9 mouse cellular contexts compared by ENCODE assay signal in genomic region chr11:94979462-94980179, GRCm38 (mm10). TPM values are rescaled to one million over a fixed set of nuclear protein-coding genes. Genes with fewer than 3 reads are reported as not detected.
DNase-seq lines count a peak whose midpoint lies in the region; ATAC-seq and TF ChIP-seq lines count a peak whose summit lies in the region.
"Had no signal": no experiment of that assay in that cellular context is flagged by ENCODE, and none has a peak within 500 bp of the region (broad histone marks: within the 10 kb centered on the region; RNA-seq: fewer than 3 reads in every experiment).

No protein-coding gene starts in this region.

- H3K9ac ChIP-seq in heart, adult 2 months (ENCODE audit: low read depth, low read length): no peak overlapping the region
- peak overlapping the region; percentile 58 for H3K9ac ChIP-seq in CH12.LX (ENCODE audit: insufficient read depth, low read depth)
- H3K9ac ChIP-seq in forebrain, embryonic 12.5 days: no peak overlapping the region
- H3K9ac ChIP-seq in liver, embryonic 12.5 days: peak overlapping the region; percentile 55

- WGBS in heart, adult 2 months: 63% methylated on average over 11 of the region's 11 CpGs
- 78% methylated on average over 11 of the region's 11 CpGs for WGBS in forebrain, embryonic 12.5 days
- WGBS in liver, embryonic 12.5 days (ENCODE audit: insufficient replicate concordance): 54% methylated on average over 11 of the region's 11 CpGs

- H3K4me2 ChIP-seq in CH12.LX (ENCODE audit: insufficient read depth, low read depth, poor library complexity, severe bottlenecking): peak overlapping the region; percentile 95
- H3K4me2 ChIP-seq in forebrain, embryonic 12.5 days: peak overlapping the region; percentile 47
- H3K4me2 ChIP-seq in liver, embryonic 12.5 days: peak overlapping the region; percentile 62

- TF ChIP-seq EP300 in heart, adult 2 months (IDR thresholded peaks at IDR 0.05; ENCODE audit: insufficient read depth, low read depth, low read length): no peak
- no peak for TF ChIP-seq EP300 in CH12.LX (IDR thresholded peaks at IDR 0.05; ENCODE audit: low read length)

- no peak for TF ChIP-seq CTCF in heart, adult 2 months (IDR thresholded peaks at IDR 0.05)
- TF ChIP-seq CTCF in CH12.LX (conservative IDR thresholded peaks at IDR 0.05 in 1 of 2, IDR thresholded peaks at IDR 0.05 in 1 of 2; ENCODE audit: low read depth in 2 of 2, low read length in 2 of 2): no peak

- no peaks in the 10 kb centered on the region for H3K79me2 ChIP-seq in heart, adult 2 months (replicated peaks; ENCODE audit: control insufficient read depth, insufficient read depth, low read length)
- no peaks in the 10 kb centered on the region for H3K79me2 ChIP-seq in CH12.LX (replicated peaks; ENCODE audit: control insufficient read depth, extremely low read depth, insufficient read depth, poor library complexity, severe bottlenecking)

- peaks cover 1% of the 10 kb centered on the region; the same call in 1 of the 2 replicates for H3K4me1 ChIP-seq in heart, adult 2 months (ENCODE audit: control insufficient read depth, insufficient read depth, low read length)
- H3K4me1 ChIP-seq in CH12.LX (ENCODE audit: control insufficient read depth in 1 of 2, insufficient read depth in 2 of 2): peaks cover 0 to 13% of the 10 kb centered on the region in 2 experiments; a peak in 3 of 4 replicates
- peaks cover 15% of the 10 kb centered on the region for H3K4me1 ChIP-seq in forebrain, embryonic 12.5 days
- peaks cover 37% of the 10 kb centered on the region for H3K4me1 ChIP-seq in liver, embryonic 12.5 days

- in situ Hi-C loops in CH12.LX (cut with MboI; ENCODE audit: low pct_ligation_motif_present, low pct_unique_long_range_greater_than_20kb, low sequenced_read_pairs): no loop called here

- TF ChIP-seq RAD21 in CH12.LX (IDR thresholded peaks at IDR 0.05; ENCODE audit: low read depth, low read length): no peak

- dilution Hi-C loops in CH12.LX (cut with MboI; ENCODE audit: extremely low pct_ligation_motif_present, extremely low pct_unique_long_range_greater_than_20kb, low sequenced_read_pairs): no loop called here

- H3K36me3 ChIP-seq in heart, adult 2 months (ENCODE audit: control insufficient read depth, insufficient read depth, low read length): no peaks in the 10 kb centered on the region
- no peaks in the 10 kb centered on the region for H3K36me3 ChIP-seq in CH12.LX (replicated peaks in 1 of 2; ENCODE audit: control insufficient read depth in 1 of 2, insufficient read depth in 1 of 2, low read length in 1 of 2)
- H3K36me3 ChIP-seq in forebrain, embryonic 12.5 days (replicated peaks): no peaks in the 10 kb centered on the region
- no peaks in the 10 kb centered on the region for H3K36me3 ChIP-seq in liver, embryonic 12.5 days

- H3K27ac ChIP-seq in heart, adult 2 months: peak overlapping the region; percentile 81
- no peak overlapping the region for H3K27ac ChIP-seq in CH12.LX (ENCODE audit: insufficient read depth, low read depth)
- H3K27ac ChIP-seq in forebrain, embryonic 12.5 days: no peak overlapping the region
- H3K27ac ChIP-seq in liver, embryonic 12.5 days: peak overlapping the region; percentile 78

- no peaks in the 10 kb centered on the region for H3K9me3 ChIP-seq in CH12.LX (replicated peaks; ENCODE audit: low read length)
- no peaks in the 10 kb centered on the region for H3K9me3 ChIP-seq in forebrain, embryonic 12.5 days
- H3K9me3 ChIP-seq in liver, embryonic 12.5 days (replicated peaks): no peaks in the 10 kb centered on the region

- intact Hi-C loops in heart, adult 2 months (cut with DNase I): loop anchor here (1.0 to 2.0 kb wide), 4 partner anchors 10 to 63 kb away; no protein-coding TSS in a partner anchor

- H3K4me3 ChIP-seq in heart, adult 2 months: peak overlapping the region; percentile 38; the same call in 1 of the 2 replicates
- H3K4me3 ChIP-seq in CH12.LX (replicated peaks in 1 of 3; ENCODE audit: low read depth in 2 of 3, low read length in 2 of 3, poor library complexity in 1 of 3): peak overlapping the region in 2 of 3 experiments; percentile 8 to 33
- no peak overlapping the region for H3K4me3 ChIP-seq in forebrain, embryonic 12.5 days (replicated peaks)
- H3K4me3 ChIP-seq in liver, embryonic 12.5 days: no peak overlapping the region

- peak; percentile 15 for ATAC-seq in forebrain, embryonic 12.5 days (ENCODE audit: low FRiP score)
- ATAC-seq in liver, embryonic 12.5 days: peak; percentile 75

- H3K27me3 ChIP-seq in heart, adult 2 months (ENCODE audit: control insufficient read depth, insufficient read depth, low read length): no peaks in the 10 kb centered on the region
- H3K27me3 ChIP-seq in CH12.LX (replicated peaks): peaks cover 70% of the 10 kb centered on the region
- no peaks in the 10 kb centered on the region for H3K27me3 ChIP-seq in forebrain, embryonic 12.5 days
- H3K27me3 ChIP-seq in liver, embryonic 12.5 days (replicated peaks): 0 out of 2 replicates have a peak, but pooled peaks cover 3% of the 10 kb centered on the region

- DNase-seq in heart, adult 2 months: peak in 1 of 2 experiments; percentile 7
- DNase-seq in heart, adult 9 months (ENCODE audit: low spot score in 2 of 2): no peak
- no peak for DNase-seq in CH12.LX (ENCODE audit: extremely low read depth)
- no peak for DNase-seq in adrenal gland, postnatal 10 days
- no peak for DNase-seq in kidney, adult 8-10 months
- DNase-seq in embryo, embryonic 11 days: no peak

- TF ChIP-seq POLR2A in heart, adult 2 months (IDR thresholded peaks at IDR 0.05; ENCODE audit: insufficient read depth, low read depth, low read length): no peak
- no peak for TF ChIP-seq POLR2A in CH12.LX (IDR thresholded peaks at IDR 0.05; ENCODE audit: low read depth, low read length)

TF ChIP-seq in CH12.LX, 34 proteins besides CTCF, POLR2A, EP300 and RAD21 (continues in another document):
- no peak for TF ChIP-seq ZMIZ1 (IDR thresholded peaks at IDR 0.05; ENCODE audit: low read depth, low read length)
- TF ChIP-seq SMC3 (IDR thresholded peaks at IDR 0.05; ENCODE audit: low read depth, low read length): no peak
- TF ChIP-seq MXI1 (IDR thresholded peaks at IDR 0.05; ENCODE audit: low read depth, low read length): no peak
- TF ChIP-seq ZC3H11A (IDR thresholded peaks at IDR 0.05; ENCODE audit: low read depth, low read length): no peak
- TF ChIP-seq MEF2A (IDR thresholded peaks at IDR 0.05; ENCODE audit: borderline replicate concordance, low read depth, low read length): no peak
- no peak for TF ChIP-seq USF2 (conservative IDR thresholded peaks at IDR 0.05; ENCODE audit: low read depth, low read length)
- TF ChIP-seq JUN (IDR thresholded peaks at IDR 0.05; ENCODE audit: insufficient read depth, low read depth, low read length): no peak
- TF ChIP-seq NRF1 (IDR thresholded peaks at IDR 0.05; ENCODE audit: low read depth, low read length): no peak
- TF ChIP-seq RCOR1 (conservative IDR thresholded peaks at IDR 0.05; ENCODE audit: low read depth, low read length): no peak
- TF ChIP-seq MAX (IDR thresholded peaks at IDR 0.05; ENCODE audit: low read length): no peak
- no peak for TF ChIP-seq TCF12 (IDR thresholded peaks at IDR 0.05; ENCODE audit: low read depth, low read length)
- no peak for TF ChIP-seq GABPA (IDR thresholded peaks at IDR 0.05; ENCODE audit: insufficient replicate concordance, low read depth, low read length)

RNA-seq across cellular contexts. Expression of gene Sgca, which starts 3.5 kb away (rescaled TPM):
- total RNA-seq in heart, adult 2 months (2021): 100 to 1,000 TPM; 149 to 200 TPM
- 1,109 and 1,504 TPM in 2 replicates for polyA plus RNA-seq in heart, adult 2 months (2012; rRNA removed)
- total RNA-seq in CH12.LX (2012; rRNA removed): 0.08 and 0.34 TPM in 2 replicates
- total RNA-seq in CH12.LX (2014; rRNA removed): not detected in 2 replicates
- polyA plus RNA-seq in CH12.LX (2012; ENCODE audit: insufficient read length, low read depth): 0.39 and 0.45 TPM in 2 replicates
- not detected in 2 replicates for polyA plus RNA-seq in forebrain, embryonic 12.5 days (2016; fragmentation: Nextera tagmentation; extraction: Ambion mirVana)
- 0.17 TPM in 1 of 2 replicates, not detected in the other for polyA plus RNA-seq in liver, embryonic 12.5 days (2016; fragmentation: Nextera tagmentation; extraction: Ambion mirVana)
- 10 to 100 TPM in 1 of 2 experiments, 1 to 10 TPM in 1; 4.5 to 16.8 TPM for total RNA-seq in adrenal gland, postnatal 10 days (2021)
- total RNA-seq: hematopoietic stem cell, adult 5-6 weeks had no signal

RNA-seq across cellular contexts. Expression of gene Ppp1r9b, which starts 11.2 kb away (rescaled TPM):
- total RNA-seq in heart, adult 2 months (2021): 10 to 100 TPM; 49.3 to 52.0 TPM
- 22.3 and 23.8 TPM in 2 replicates for polyA plus RNA-seq in heart, adult 2 months (2012; rRNA removed)
- total RNA-seq in CH12.LX (2012; rRNA removed): 21.2 and 21.8 TPM in 2 replicates
- total RNA-seq in CH12.LX (2014; rRNA removed): 5.7 and 7.8 TPM in 2 replicates
- polyA plus RNA-seq in CH12.LX (2012; ENCODE audit: insufficient read length, low read depth): 20.3 and 21.2 TPM in 2 replicates
- polyA plus RNA-seq in forebrain, embryonic 12.5 days (2016; fragmentation: Nextera tagmentation; extraction: Ambion mirVana): 16.6 and 17.7 TPM in 2 replicates
- 13.4 and 14.1 TPM in 2 replicates for polyA plus RNA-seq in liver, embryonic 12.5 days (2016; fragmentation: Nextera tagmentation; extraction: Ambion mirVana)
- 10 to 100 TPM; 83.3 to 96.2 TPM for total RNA-seq in adrenal gland, postnatal 10 days (2021)

RNA-seq across cellular contexts. Expression of gene Hils1, which starts 12.2 kb away (rescaled TPM):
- total RNA-seq in heart, adult 2 months (2021): not detected
- polyA plus RNA-seq in heart, adult 2 months (2012; rRNA removed): 0.25 TPM in 1 of 2 replicates, not detected in the other
- total RNA-seq in CH12.LX (2012; rRNA removed): not detected in 2 replicates
- not detected in 2 replicates for total RNA-seq in CH12.LX (2014; rRNA removed)
- polyA plus RNA-seq in CH12.LX (2012; ENCODE audit: insufficient read length, low read depth): not detected in 2 replicates
- polyA plus RNA-seq in forebrain, embryonic 12.5 days (2016; fragmentation: Nextera tagmentation; extraction: Ambion mirVana): not detected in 2 replicates
- polyA plus RNA-seq in liver, embryonic 12.5 days (2016; fragmentation: Nextera tagmentation; extraction: Ambion mirVana): not detected in 2 replicates
- not detected for total RNA-seq in adrenal gland, postnatal 10 days (2021)
- total RNA-seq: hematopoietic stem cell, adult 5-6 weeks had no signal

RNA-seq across cellular contexts. Expression of gene Samd14, which starts 30.1 kb away (rescaled TPM):
- total RNA-seq in heart, adult 2 months (2021): 1 to 10 TPM; 1.2 to 1.7 TPM
- polyA plus RNA-seq in heart, adult 2 months (2012; rRNA removed): 0.82 and 1.9 TPM in 2 replicates
- total RNA-seq in CH12.LX (2012; rRNA removed): 0.04 and 0.17 TPM in 2 replicates
- total RNA-seq in CH12.LX (2014; rRNA removed): 0.07 TPM in 1 of 2 replicates, not detected in the other
- polyA plus RNA-seq in CH12.LX (2012; ENCODE audit: insufficient read length, low read depth): not detected in 2 replicates
- polyA plus RNA-seq in forebrain, embryonic 12.5 days (2016; fragmentation: Nextera tagmentation; extraction: Ambion mirVana): 80.5 and 86.7 TPM in 2 replicates
- polyA plus RNA-seq in liver, embryonic 12.5 days (2016; fragmentation: Nextera tagmentation; extraction: Ambion mirVana): 53.8 and 56.7 TPM in 2 replicates
- 10 to 100 TPM in 1 of 2 experiments, 1 to 10 TPM in 1; 7.3 to 11.0 TPM for total RNA-seq in adrenal gland, postnatal 10 days (2021)

RNA-seq across cellular contexts. Expression of gene Col1a1, which starts 43.6 kb away (rescaled TPM):
- 10 to 100 TPM; 51.1 to 82.4 TPM for total RNA-seq in heart, adult 2 months (2021)
- 48.7 and 67.7 TPM in 2 replicates for polyA plus RNA-seq in heart, adult 2 months (2012; rRNA removed)
- total RNA-seq in CH12.LX (2012; rRNA removed) (0.13 TPM in 2 replicates), CH12.LX (2014; rRNA removed) (not detected in 2 replicates)
- polyA plus RNA-seq in CH12.LX (2012; ENCODE audit: insufficient read length, low read depth): 0.11 and 0.16 TPM in 2 replicates
- polyA plus RNA-seq in forebrain, embryonic 12.5 days (2016; fragmentation: Nextera tagmentation; extraction: Ambion mirVana): 208 and 267 TPM in 2 replicates
- polyA plus RNA-seq in liver, embryonic 12.5 days (2016; fragmentation: Nextera tagmentation; extraction: Ambion mirVana): 135 and 153 TPM in 2 replicates
- 1,000 to 10,000 TPM in 1 of 2 experiments, 100 to 1,000 TPM in 1; 763 to 1,573 TPM for total RNA-seq in adrenal gland, postnatal 10 days (2021)
- total RNA-seq: hematopoietic stem cell, adult 5-6 weeks had no signal

Comparison
In these comparisons a context has a peak if more than half of its experiments do, and no peak if none do; other contexts are left out.
1. H3K27ac ChIP-seq: peak in heart, adult 2 months (single experiment) and liver, embryonic 12.5 days (single experiment); none in CH12.LX (single experiment) and forebrain, embryonic 12.5 days (single experiment).
2. H3K4me3 ChIP-seq: peak in heart, adult 2 months (single experiment) and CH12.LX (2 of 3); none in forebrain, embryonic 12.5 days (single experiment) and liver, embryonic 12.5 days (single experiment).
3. H3K9ac ChIP-seq: peak in CH12.LX (single experiment) and liver, embryonic 12.5 days (single experiment); none in heart, adult 2 months (single experiment) and forebrain, embryonic 12.5 days (single experiment).
4. RNA of gene Sgca, which starts 3.5 kb away (polyA plus RNA-seq): 1,109 to 1,504 TPM in heart, adult 2 months; 0.39 to 0.45 TPM in CH12.LX, 0.17 TPM in liver, embryonic 12.5 days and not detected in forebrain, embryonic 12.5 days; every median in the first group is over 100 times any median in the second.
5. Peak in every context shown above with its lines, with median percentiles within 50 percentile points of each other: H3K4me2 ChIP-seq.